Mouse (Mus musculus) cerebellum, adult 18-20 months (tissue): Measurements from ENCODE around the gene Cd59a.
A peak's percentile ranks its signal among the peaks of the same experiment; 100 is the strongest.
"Not testable (repeated sequence)": the region's sequence is repeated elsewhere in the genome, so short reads cannot be mapped to it uniquely, and the experiment has no call there.

ENCODE experiments used
- DNase-seq, 2 experiments: peaks; one replicate each; pipeline ENCODE4 v3.0.0; 2021

Gene Cd59a

DNA sequence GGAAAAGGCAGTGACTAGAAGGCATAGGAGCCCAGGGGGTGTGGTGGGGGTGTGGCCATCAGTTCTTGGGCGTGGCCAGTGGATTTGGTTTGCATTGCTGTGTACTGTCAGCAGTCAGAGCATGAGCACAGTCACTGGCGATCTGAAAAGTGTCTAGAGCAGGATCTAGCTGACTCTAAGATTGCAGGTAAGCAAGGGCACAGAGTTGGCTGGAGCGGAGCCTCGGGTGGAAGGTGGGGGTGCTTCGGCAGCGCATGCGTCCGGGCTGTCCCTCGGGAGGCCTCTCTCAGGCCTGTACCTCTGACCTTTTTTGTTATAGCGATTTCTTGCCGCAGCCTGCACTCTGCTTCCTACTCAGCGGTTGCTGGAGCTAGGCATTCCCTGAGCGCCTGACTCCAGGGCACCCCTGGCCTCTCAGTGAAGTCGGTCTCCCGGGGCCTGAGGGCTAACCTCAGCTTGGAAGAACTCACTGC lies at the start of gene Cd59a:
Cd59a (plus strand) TSS at position 61 of the 473 bp plus-strand sequence.
- DNase-seq: peak; percentile 76 to 81

DNA sequence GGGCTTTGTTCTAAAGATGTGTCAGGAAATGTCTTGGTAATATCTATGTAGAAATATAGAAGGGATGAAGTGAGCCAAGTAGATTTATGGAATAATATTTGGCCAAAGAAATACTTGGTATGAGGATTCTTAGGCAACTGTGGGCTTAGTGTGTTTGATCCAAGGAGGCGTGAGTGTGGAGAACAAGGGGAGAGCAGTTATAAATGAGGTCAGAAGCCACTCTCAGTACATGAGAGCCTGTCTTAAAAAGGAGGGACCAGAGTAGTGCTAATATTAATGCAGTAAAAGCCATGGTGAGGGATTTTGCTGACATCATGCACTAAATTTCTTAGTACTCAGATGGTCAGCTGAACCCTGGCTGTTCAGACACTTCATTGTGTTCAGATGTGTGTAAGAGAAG lies 37.2 kb upstream of the Cd59a start:
- no peak for DNase-seq

DNA sequence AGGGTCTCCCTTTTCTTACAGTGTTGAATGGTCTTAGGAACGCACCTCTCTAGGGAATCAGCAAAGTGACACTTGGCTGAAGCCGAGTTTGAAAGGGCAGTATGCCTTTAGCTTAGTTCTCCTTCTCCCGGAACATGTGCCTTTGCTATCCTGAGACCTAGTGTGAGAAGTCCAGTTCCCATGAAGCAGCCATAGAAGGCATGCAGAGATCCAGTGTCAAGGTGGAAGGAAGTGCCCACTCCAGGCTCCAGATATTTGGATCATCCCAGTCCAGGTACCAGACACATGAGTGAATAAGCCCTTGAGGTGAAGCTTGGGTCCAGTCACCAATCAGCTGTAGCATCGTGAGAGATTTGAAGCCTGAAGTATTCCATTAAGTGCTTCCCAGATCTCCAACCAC lies 36.6 kb upstream of the Cd59a start:
- no peak for DNase-seq

DNA sequence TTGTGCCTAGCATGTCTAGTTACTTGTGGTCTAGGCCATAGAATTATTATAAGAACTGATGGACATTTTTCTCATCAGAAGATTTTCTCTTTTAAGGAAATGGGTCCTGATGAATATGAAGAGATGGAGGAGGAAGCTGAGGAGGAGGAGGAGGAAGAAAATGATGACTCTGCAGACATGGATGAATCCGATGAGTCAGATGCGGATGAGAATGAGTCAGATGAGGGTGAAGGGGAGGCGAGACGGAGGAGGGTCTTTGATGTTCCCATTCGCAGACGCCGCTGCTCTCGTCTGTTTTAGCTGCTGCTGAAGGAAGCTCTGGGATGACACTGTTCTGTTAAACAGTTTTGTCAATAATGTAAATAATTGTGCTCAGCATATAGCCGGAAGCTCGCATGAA lies 35.8 kb upstream of the Cd59a start:
- no peak for DNase-seq

DNA sequence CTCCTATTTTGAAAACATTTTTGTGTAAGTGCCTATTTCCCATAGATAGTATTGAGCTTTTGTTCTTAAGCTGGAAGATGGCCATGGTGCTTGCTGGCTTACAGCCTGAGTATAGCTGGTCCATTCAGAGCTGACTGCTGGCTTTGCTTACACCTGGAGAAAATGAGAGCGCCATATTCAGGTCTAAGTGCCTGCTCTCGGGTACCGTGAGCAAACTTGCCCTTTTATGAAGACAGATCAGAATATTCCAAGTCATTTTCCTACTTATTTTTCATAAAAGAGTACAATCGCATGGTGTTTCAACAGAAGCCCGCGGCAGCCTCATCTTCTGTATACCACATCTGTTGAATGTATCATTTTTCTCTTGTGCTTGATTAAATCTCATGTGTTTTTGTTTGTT lies 34.6 kb upstream of the Cd59a start:
- DNase-seq: no peak

DNA sequence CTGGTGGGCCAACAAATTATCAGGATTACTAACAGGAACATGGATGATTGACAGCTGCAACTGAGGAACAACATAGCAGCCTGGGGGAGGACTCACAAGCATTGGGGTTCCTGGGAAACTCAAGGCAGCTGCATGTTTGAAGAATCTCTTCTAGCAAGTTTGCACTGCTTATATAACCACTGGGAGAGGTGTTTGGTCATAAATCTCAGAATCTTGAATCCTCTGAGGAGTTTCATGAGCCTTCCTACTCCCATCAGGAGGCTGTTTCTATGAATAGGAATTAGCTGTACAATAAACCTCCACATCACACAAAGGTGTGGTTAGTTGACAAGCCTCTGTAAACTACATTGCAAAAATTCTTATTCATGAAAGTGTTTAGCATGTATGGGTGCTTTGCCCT lies 32.9 kb upstream of the Cd59a start:
- DNase-seq: no peak

DNA sequence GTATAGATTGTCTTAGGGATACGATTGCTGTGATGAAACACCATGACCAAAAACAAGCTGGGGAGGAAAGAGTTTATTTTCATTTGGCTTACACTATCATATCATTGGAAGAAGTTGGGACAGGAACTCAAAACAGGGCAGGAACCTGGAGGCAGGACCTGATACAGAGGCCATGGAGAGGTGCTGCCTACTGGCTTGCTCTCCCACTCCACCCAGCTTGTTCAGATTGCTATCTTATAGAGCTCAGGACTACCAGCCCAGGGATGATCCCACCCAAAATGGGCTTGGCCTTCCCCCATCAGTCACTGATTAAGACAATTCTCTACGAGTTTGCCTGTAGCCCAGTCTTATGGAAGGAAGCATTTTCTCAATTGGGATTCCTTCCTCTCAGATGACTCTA lies 31.4 kb upstream of the Cd59a start:
- no peak for DNase-seq

DNA sequence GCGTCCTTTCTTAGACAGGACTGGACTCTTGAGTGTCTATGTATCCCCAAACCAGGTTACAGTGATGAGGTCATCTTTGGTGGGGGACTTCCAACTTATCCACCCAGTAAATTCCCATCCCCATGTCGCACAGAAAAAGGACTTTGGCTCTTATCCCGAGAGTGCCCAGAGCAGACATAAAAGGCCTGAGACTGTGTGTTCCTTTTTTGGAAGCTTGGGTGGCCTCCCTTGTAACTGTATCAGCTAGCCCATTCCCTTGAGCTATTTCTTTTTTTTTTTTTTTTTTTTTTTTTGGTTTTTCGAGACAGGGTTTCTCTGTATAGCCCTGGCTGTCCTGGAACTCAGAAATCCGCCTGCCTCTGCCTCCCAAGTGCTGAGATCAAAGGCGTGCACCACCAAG lies 30.1 kb upstream of the Cd59a start, which contains the start of gene Gm10912:
Gm10912 (plus strand) TSS at position 301 of the 400 bp plus-strand sequence.
- not testable (repeated sequence) for DNase-seq

DNA sequence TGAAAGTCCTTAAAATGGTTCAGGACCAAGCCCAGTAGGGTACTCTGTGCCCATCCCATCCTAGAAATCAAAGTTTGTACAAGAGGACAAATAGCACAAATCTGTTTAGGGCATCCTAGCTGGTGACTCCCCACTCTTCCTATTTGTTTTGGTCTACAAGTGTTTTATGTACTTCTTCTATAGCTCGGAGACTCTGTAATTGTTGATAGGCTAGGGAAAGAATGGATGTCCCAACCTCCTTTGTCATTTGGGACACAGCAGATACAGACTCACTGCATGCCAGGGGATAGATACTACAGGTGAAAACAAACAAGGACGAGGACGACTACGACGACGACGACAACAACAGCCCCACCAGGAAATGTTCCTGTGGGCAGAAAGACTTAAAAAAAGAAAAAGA lies 27.2 kb upstream of the Cd59a start, which contains the start of gene Gm10799:
Gm10799 (minus strand) TSS at position 101 of the 400 bp plus-strand sequence.
- not testable (repeated sequence) for DNase-seq

DNA sequence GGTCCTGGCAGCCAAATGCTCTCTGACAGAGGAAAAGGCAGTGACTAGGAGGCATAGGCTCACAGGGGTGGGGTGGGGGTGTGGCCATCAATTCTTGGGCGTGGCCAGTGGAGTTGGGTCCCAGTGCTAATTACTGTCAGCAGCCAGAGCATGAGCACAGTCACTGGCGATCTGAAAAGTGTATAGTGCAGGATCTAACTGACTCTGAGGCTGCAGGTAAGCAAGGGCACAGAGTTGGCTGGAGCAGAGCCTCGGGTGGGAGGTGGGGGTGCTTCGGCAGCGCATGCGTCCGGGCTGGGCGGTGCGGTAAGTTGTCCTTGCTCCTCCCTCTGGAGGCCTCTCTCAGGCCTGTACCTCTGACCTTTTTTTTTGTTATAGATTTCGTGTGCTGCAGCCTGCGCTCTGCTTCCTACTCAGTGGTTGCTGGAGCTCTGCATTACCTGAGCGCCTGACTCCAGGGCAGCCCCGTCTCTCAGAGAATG lies 25.9 kb upstream of the Cd59a start, which contains the start of gene Cd59b:
Cd59b (plus strand) TSS at position 146 of the 482 bp plus-strand sequence.
- peak; percentile 47 to 58 for DNase-seq

DNA sequence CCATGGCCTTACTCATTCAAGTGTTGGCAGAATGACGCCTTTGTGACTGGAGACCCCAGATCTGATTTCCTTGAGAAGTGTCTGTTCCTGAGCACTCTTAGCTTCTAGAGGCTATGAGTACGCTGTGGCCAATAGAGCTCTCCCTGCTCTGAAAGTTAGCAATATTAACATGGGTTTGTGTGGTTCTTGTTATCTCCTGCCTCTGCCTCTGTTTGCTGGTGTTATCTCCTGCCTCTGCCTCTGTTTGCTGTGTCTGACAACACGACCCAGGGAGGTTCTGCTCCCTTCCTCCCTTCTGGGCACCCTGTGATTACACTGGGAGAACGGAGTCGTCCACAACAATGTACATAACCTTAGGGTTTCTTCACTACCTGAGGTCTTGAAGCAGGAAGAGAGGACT lies 17.3 kb upstream of the Cd59a start:
- not testable (repeated sequence) for DNase-seq

DNA sequence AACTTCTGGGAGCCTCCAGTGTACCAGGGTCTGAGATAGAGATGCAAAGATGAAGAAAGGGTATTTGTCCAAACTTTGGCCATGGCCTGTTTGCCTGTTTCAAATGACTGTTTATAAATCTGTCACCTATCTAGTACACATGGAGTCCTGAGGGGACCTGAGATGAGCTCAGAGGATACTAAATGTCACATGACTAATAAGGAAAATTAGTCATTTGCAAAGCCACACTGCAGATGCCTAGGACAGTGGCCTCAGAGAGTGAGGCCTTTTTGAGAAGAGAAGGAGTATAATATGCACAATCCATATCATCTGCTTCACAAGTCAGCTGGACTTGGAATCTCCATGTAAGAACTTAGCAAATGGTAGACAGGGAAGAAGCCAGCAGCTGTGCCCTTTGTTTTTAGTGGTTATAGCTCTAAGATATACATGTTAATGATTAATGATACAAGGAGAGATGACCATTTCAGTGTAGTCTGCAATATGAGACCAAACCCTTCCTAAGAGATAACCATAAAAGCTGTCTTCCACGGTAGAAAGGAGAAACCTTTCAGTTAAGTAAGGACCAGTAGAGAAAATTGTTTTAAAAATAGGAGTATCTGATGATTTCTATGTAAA lies 14.1 kb upstream of the Cd59a start:
- DNase-seq: not testable (repeated sequence)

DNA sequence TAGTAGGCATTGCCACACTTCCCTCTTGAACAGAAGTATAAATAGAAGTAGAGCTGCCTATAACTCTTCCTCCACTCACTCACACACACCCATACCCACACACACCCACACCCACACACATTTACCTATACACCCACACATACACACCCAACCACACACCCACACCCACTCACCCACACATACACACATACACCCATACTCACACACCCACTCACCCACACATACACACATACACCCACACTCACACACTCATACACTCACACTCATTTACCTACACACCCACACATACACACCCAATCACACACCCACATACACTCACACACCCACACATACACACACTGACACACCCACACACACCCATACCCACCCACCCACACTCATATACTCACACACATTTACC lies 13.1 kb upstream of the Cd59a start:
- DNase-seq: no peak

DNA sequence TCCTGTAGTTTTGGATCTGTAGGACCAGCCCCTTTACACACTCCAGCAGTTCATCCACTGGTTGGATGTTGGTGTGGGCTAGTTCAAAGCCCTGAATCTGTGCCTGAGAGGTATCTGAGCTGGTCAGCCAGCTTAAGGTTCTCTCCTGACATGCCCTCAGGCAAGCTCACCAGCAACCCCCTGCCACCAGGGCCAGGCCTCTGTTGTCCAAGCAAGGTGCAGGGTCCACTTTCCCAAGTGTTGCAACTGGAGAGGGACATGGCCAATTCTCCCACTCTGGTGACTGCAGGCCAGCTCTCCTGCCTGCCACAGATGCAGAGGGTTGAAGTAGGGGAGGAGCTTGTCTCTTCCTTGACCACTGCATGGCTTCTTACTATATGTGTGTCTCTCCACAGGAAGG lies 11.6 kb upstream of the Cd59a start:
- not testable (repeated sequence) for DNase-seq

DNA sequence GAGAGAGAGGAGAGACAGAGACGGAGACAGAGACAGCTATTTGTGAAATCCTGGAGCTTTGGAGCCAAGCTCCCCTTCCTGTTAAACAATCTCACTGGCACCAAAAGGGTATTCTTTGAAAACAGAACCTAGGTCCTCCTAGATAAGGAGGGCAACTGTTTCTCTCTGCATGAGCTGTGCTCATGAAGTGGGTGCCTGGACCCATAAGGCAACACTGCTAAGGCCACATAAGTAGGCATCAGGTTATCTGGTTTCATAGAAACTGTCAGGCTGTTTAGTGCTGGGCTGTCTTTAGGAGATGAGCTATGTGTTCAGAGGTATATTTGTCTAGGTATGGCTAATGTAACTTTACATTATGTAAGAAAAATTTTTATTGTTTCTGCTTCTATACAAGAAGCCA lies 8.0 kb upstream of the Cd59a start:
- DNase-seq: not testable (repeated sequence)

DNA sequence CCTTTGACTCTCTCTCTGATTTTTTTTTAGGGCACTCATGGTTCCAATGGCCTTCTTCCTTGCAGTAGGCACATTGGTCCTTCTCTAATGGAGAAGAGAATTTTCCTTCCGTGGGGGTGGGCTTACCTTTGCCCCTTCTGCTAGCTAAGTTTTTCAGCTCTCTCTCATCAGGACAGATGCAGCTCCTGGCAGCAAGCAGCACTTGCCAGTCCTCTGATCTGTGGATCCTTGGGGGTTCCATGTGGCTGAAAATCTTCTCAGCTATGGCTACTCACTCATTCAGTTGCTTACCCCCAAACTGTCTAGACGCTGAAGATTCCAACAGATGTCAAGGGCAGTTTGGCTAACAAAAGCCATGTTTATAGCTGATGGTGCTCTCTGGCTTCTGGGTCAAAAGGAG lies 2.3 kb upstream of the Cd59a start:
- DNase-seq: no peak

DNA sequence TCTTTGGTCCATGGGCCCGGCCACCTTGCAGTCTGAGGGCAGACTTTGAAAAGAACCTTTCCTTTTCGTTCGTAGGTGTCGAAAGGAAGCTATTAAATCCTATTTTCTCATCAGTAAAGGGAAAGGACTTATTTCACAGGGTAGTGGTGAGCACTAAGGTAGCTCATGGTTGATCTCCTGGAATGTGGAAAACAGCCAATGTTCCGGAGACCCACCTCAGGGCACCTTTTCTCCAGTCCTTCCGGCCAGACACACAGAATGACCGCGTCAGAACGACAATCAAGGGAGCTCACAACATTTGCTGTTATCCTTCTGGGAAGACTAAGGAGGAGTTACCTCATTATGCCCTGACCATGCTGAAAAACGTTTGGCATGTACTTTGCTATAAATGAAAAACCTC lies 655 bp downstream of the Cd59a start:
- no peak for DNase-seq

DNA sequence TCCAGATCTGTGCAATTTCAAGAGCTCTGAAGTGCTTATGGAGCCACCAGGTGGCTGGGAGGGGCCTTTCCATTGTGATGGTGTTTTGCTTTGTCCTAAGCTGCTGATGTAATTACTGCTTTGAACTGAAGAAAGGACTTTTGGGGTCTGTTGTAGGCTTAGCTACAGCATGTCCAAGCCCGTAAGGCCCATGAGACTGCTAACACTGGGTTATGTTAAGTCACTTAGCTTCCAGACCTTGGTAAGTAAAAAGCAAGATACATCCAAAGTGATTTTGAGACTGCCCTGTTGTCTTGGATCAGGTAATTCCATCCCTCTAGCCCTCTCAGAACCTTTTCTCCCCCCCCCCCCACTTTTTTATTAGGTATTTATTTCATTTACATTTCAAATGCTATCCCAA lies 1.2 kb downstream of the Cd59a start:
- not testable (repeated sequence) for DNase-seq

DNA sequence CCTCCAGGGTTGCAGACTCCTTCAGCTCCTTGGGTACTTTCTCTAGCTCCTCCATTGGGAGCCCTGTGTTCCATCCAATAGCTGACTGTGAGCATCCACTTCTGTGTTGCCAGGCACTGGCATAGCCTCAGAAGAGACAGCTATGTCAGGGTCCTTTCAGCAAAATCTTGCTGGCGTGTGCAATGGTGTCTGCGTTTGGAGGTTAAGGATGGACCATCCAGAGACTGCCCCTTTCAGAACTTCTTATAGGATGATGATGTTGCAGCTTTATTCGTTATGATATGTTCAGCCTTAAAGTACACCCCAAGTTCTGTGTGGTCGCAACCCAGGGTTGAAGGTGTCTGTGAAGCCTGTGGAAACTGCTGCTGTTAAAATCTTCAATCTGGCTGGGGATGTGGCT lies 1.8 kb downstream of the Cd59a start:
- not testable (repeated sequence) for DNase-seq

DNA sequence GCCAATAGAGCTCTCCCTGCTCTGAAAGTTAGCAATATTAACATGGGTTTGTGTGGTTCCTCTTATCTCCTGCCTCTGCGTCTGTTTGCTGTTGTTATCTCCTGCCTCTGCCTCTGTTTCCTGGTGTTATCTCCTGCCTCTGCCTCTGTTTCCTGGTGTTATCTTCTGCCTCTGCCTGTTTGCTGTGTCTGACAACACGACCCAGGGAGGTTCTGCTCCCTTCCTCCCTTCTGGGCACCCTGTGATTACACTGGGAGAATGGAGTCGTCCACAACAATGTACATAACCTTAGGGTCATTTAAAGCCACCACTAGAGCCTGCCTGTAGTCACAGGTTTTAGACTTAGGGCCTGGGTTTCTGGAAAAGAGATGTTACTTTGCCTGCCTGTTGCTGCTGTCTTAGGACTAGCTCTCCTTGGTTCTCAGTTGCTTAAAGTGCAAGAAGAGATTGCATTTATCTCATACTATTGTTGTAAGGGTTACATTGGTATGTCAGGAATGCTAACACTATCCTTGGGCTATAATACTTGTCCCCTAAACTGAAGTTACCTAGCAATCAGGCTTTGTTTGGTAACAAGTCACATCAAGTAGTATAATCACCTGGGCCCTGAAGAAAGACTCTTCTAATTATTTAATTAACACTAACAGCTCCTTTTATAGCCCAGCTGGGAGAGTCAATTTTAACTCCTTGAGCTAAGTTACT lies 3.1 kb downstream of the Cd59a start:
- DNase-seq: no peak

DNA sequence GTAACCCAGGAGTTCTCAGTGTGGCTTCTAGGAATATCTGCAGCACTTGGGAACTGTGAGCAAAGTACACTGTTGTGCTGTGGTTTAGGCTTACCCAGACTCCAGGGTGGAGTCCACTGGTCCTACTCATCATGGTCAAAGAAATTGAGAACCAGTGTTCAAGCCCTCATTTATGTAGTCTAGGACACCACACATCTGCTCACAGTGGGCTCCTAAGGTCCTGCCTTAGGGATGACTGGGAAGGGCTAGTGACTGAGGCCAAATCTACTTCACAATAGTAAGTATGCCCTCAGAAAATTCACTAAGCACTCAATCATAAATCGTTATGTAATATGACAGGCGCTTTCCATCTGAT lies 3.6 kb downstream of the Cd59a start:
- DNase-seq: no peak

DNA sequence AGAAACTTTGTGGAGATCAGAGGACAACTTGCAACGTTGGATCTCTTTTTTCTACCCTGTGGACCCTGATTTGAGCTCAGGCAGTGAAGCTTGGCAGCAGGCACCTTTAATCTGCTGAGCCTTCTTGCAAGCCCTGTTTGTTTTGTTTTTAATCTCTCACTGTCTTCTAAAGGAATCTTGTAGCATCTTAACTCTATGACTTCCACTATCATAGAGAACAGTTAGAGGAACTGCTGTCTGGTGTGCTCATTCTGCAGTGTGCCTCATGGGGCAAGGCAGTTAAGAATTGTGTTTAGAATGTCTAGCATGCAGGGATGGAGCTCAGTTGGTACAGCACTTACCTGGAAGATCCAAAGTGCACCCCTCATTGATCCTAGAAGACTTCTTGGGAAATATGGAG lies 4.3 kb downstream of the Cd59a start:
- DNase-seq: no peak

DNA sequence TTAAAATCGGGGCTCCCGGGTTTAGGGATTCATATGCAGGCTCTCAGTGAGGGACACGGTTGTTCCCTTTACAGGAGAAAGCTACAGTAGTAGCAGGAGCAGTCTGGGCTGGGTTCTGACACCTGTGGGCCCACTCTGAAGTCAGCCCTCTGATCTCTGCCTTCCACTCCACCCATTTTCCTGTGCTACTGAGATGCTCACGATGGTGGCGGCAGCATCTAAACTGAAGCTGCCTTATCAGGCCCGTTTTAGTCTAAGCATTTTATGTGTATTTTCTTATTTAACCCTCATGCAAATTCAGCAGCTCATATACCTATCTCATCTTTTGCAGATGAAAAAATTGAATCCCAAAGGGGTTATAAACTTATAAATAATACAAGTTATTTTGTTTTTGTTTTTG lies 9.2 kb downstream of the Cd59a start:
- no peak for DNase-seq

DNA sequence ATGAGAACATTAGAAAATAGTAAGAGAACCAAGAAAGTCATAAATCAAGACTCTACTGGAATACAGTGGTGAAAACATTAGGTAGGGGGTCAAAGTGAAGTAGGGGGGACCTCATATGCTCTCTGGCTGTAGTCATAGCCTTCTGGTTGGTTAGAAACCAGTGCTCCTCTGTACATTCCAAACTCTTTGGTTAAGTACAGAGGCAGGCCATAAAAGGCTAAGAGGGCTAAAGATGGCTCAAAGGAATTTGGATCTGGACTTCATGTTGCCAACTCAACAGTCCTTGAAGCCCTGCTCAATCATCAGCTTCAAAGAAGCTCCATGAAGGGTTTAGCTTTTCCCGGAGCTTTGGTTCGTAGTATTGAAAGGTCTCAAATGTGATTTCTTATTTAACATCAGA lies 13.4 kb downstream of the Cd59a start:
- DNase-seq: not testable (repeated sequence)
